Mouse (Mus musculus) CD8-positive naive resting alpha-beta T cell, adult 2 months (primary cell): ENCODE results near the gene Wdfy2.

Source experiments
- DNase-seq, 2 experiments: peaks; one replicate each; pipeline ENCODE4 v3.0.0; 2022; ENCODE audit warnings: low read depth in 2 of 2, low spot score in 2 of 2

The Wdfy2 gene

DNA sequence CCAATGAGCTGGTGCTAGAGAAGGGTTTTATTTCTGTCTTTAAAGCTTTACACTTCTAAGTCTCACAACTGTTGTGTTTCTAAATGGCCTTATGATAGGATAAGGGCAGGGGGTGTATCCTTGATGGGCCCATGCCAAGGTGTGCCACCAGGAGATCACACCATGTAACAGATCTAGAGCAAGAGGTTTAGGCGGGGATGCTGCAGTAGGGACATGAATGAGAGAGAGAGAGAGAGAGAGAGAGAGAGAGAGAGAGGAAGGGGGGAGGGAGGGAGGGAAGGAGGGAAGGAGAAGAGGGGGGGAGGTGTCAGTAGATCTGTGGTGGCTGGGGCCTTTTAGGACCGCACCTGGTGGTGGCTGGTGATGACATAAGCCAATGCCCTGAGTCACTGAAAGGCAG is 5.5 kb downstream of the Wdfy2 start:
- no peak for DNase-seq

DNA sequence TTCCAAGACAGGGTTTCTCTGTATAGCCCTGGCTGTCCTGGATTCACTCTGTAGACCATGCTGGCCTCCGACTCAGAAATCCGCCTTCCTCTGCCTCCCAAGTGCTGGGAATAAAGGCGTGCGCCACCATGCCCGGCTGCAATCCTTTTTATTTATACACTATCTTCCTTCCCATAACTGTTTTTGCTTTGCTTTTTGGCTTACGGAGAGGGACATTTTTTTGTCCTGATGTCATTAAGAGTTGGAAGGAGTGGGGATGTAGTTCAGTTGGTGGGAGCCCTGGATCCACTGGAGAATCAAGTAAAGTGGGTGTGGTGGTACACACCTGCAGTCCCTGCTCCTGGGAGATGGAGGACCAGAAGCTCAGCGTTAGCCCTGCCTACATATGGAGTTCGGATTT is 6.7 kb downstream of the Wdfy2 start:
- no peak for DNase-seq

GRCm38 (mm10) chr14:62845011-62845840 is 7.7 kb downstream of the Wdfy2 start:
- DNase-seq, result no peak

GRCm38 (mm10) chr14:62850980-62851379 is 13.5 kb downstream of the Wdfy2 start:
- DNase-seq, result no peak

DNA sequence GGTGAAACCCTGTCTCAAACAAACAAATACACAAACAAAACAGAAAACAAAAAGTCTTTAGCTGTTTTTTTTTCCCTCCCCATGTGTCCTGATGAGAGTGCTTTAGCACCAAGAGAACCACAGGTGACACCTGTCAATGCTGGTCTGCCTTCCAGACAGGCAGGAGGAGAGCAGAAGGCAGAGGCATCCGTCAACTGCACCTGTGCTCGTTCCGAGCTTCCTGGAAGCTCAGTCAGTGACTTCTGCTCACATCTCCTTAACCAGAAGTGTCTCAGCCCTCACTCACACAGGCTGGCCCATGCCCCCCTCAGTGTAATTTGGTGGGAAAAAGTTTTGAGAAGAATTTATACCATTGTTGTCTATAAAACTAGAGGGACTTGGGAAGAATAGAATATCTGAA is 15.4 kb downstream of the Wdfy2 start:
- no peak for DNase-seq

- DNase-seq, result no peak
Measured at GRCm38 (mm10) chr14:62855077-62855835, 17.8 kb downstream of the Wdfy2 start.

DNA sequence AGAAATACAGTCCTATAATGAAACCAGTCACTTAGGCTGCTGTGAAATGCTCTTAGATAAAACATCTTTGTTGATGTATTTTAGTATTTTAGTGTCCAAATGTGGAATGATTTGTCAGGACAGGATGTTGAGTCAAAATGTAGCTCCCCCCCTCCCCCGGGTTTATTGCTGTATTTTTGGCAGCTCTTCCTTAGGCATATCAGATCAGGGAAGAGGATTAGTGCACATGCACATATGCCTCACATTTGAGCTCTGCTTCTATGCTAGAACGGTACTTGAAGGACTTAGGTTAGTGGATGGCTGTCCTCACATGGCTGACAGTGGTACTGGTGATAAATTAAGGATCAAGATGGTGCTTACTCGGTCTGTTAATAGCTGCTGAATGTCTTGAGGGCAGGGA is 18.4 kb downstream of the Wdfy2 start:
- DNase-seq, result no peak

DNA sequence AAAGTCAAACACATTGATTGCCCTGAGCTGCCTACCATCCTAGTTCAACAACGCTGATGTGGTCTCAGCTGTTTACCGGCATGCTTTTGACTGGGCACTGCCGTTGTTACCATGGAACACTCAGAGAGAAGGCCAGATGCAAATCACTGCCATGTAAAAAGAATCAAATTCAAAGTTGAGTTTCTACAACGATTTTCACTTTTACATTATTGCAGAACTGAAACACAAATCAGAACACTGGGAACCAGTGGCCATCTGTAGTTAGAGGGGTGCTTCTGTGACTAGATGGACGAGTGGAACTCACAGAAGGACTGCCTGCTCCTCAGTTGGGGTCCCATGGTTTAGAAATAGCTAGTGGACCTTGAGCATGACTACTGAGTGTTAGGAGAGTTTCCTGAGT is 19.0 kb downstream of the Wdfy2 start:
- no peak for DNase-seq

DNA sequence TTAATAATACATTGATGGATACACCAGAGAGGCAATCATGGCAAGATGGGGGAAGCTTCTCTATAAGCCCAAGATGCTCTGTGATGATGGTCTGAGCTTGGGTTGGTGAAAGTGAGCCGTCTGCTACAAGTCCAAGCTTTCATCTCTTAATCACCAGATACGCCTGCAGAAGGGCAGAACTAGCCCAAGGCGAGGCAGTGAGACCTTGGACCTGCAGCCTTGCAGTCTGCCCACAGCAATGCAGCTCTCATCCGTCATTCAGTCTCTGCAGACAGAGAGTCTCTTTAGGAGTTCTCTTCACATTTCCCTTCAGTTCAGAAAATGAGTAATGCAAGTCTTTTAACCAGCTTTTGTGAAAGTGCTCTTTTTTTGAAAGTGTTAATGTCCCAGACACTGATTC is 20.4 kb downstream of the Wdfy2 start:
- no peak for DNase-seq

GRCm38 (mm10) chr14:62858311-62858710 is 20.8 kb downstream of the Wdfy2 start:
- no peak for DNase-seq

- DNase-seq, result no peak
Measured at GRCm38 (mm10) chr14:62862564-62862963, 25.1 kb downstream of the Wdfy2 start.

DNA sequence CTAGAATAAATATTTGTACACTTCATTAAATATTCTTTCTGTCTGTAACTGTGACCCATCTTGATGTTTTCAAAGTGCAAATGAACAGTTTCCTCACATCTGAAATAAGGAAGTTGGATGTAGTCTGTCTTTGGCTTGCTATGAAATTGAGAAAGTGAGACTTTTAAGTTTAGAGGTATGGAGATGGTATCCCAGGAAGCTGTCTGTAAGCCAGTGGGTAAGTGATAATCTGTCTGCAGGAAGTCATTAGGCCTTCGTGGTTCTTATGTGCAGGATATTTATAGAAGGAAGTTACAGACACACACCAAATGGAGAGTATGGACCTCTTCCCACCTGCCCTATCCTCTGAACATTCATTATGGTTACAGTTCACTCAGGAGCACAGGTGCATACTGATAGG is 26.8 kb downstream of the Wdfy2 start:
- DNase-seq, result no peak

GRCm38 (mm10) chr14:62865405-62865804 is 27.9 kb downstream of the Wdfy2 start:
- DNase-seq, result no peak

- no peak for DNase-seq
Measured at GRCm38 (mm10) chr14:62867069-62867468, 29.6 kb downstream of the Wdfy2 start.

- no peak for DNase-seq
Measured at GRCm38 (mm10) chr14:62867576-62867975, 30.1 kb downstream of the Wdfy2 start.

DNA sequence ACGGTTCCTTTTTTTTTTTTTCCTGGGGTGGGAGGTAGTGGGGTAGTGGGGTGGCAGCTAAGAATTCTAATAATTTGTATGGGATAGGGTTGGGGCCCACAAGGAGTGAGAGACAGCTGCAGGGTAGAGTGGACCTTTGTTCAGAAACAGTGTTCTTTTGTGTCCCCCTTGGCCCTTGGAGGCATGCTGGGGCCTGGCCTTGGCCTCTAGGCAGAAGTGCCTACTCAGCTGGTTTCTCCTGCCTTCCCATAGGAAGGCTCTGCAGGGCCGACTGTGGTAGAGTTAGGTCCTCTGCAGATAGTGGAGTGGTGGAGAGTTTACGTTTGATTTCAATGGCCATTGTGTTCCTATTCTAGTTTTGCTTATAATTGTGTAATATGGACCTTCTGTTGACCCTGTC is 30.8 kb downstream of the Wdfy2 start:
- no peak for DNase-seq

GRCm38 (mm10) chr14:62870238-62870638 is 32.8 kb downstream of the Wdfy2 start:
- DNase-seq, result peak in 1 of 2 experiments; percentile 9

GRCm38 (mm10) chr14:62871431-62871830 is 34.0 kb downstream of the Wdfy2 start:
- DNase-seq, result no peak

DNA sequence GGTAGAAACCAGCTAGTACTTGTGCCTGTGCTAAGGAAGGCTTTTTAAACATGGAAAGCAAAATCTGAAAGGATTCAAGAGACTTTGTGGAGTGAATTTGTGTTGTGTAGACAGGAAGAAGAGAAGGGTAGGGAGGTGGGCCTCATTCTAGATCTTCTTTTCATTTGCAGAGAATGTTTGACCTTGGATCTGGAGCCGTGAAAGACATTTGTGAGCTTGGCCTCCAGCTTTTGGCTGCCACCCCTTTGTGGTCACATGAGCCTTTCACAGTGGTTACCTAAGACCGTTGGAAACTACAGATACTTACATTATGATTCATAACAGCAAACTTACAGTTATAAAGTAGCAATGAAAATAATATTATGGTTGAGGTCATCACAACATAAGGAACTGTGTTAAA is 34.5 kb downstream of the Wdfy2 start:
- DNase-seq, result no peak

DNA sequence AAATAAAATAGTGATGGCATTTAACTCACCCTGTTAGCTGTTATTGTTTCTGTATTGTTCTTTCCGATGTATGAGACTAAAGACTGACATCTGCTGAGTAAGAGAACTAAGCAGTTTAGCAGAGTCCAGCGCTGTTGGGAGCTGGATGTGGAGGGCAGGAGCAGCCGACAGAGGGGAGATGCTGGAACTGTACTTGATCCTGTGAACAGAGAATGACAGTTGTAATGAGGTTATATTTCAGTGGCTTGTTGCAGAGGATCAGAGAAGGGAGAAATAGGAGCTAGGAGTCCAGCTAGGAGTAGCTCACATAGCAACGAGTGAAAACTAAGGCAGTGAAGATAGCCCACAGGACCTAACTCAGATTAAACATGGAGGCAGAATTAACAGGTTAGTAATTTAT is 36.3 kb downstream of the Wdfy2 start:
- no peak for DNase-seq

- no peak for DNase-seq
Measured at GRCm38 (mm10) chr14:62874348-62874747, 36.9 kb downstream of the Wdfy2 start.

GRCm38 (mm10) chr14:62878076-62878475 is 40.6 kb downstream of the Wdfy2 start:
- no peak for DNase-seq
